Mouse (Mus musculus) cerebellum, postnatal 14 days (tissue): ENCODE results near the gene Ubl3.
A peak's percentile ranks its signal among the peaks of the same experiment; 100 is the strongest.

Experiments used
- DNase-seq, 2 experiments: peaks; one replicate each; pipeline ENCODE4 v3.0.0; 2021; ENCODE audit warnings: mixed read lengths in 2 of 2

Ubl3 gene

GRCm38 (mm10) chr5:148522378-148522777, 30.2 kb downstream of the Ubl3 start:
- DNase-seq: no peak

GRCm38 (mm10) chr5:148517445-148517844, 35.1 kb downstream of the Ubl3 start:
- no peak for DNase-seq

- no peak for DNase-seq
These were observed 40.4 kb downstream of the Ubl3 start for GRCm38 (mm10) chr5:148512042-148512640.

- DNase-seq: no peak
These were observed 42.3 kb downstream of the Ubl3 start for GRCm38 (mm10) chr5:148510265-148510664.

- no peak for DNase-seq
These were observed 42.9 kb downstream of the Ubl3 start for GRCm38 (mm10) chr5:148509731-148510130.

GRCm38 (mm10) chr5:148508901-148509604, 43.5 kb downstream of the Ubl3 start:
- DNase-seq: no peak

- DNase-seq: no peak
These were observed 47.2 kb downstream of the Ubl3 start for GRCm38 (mm10) chr5:148505381-148505780.

GRCm38 (mm10) chr5:148502237-148502636, 50.4 kb downstream of the Ubl3 start:
- DNase-seq: no peak

GRCm38 (mm10) chr5:148501228-148501957, 51.2 kb downstream of the Ubl3 start:
- DNase-seq: no peak

- DNase-seq: no peak
These were observed 52.1 kb downstream of the Ubl3 start for GRCm38 (mm10) chr5:148500516-148500915.

- DNase-seq: no peak
These were observed 53.0 kb downstream of the Ubl3 start for GRCm38 (mm10) chr5:148499616-148500015.

- no peak for DNase-seq
These were observed 56.6 kb downstream of the Ubl3 start for GRCm38 (mm10) chr5:148495991-148496390.

GRCm38 (mm10) chr5:148495173-148495572, 57.4 kb downstream of the Ubl3 start:
- no peak for DNase-seq

GRCm38 (mm10) chr5:148494249-148494648, 58.3 kb downstream of the Ubl3 start:
- DNase-seq: no peak

- DNase-seq: no peak
These were observed 59.6 kb downstream of the Ubl3 start for GRCm38 (mm10) chr5:148493025-148493424.

GRCm38 (mm10) chr5:148490391-148490790, 62.2 kb downstream of the Ubl3 start:
- peak; percentile 27 to 35 for DNase-seq

- DNase-seq: peak; percentile 95
These were observed 62.8 kb downstream of the Ubl3 start for GRCm38 (mm10) chr5:148489724-148490193.

- DNase-seq: peak; percentile 80 to 86
These were observed 63.5 kb downstream of the Ubl3 start for GRCm38 (mm10) chr5:148488891-148489723.

- DNase-seq: no peak
These were observed 66.4 kb downstream of the Ubl3 start for GRCm38 (mm10) chr5:148486202-148486601.

GRCm38 (mm10) chr5:148481745-148482144, 70.8 kb downstream of the Ubl3 start:
- DNase-seq: peak; percentile 42 to 63

GRCm38 (mm10) chr5:148474346-148474745, 78.2 kb downstream of the Ubl3 start:
- DNase-seq: no peak

- no peak for DNase-seq
These were observed 83.8 kb downstream of the Ubl3 start for GRCm38 (mm10) chr5:148468626-148469441.
